Mouse (Mus musculus) cerebellum, adult 18-20 months (tissue): ENCODE measurements around the gene Elob.

Experiments used
- DNase-seq, 2 experiments: peaks; one replicate each; pipeline ENCODE4 v3.0.0; 2021

Elob gene

GRCm38 (mm10) chr17:23829064-23829619, at the start of gene Elob:
Elob (minus strand) TSS chr17:23829136.
- peak; percentile 82 to 88 for DNase-seq

- DNase-seq = no peak
These were observed 48.2 kb upstream of the Elob start for GRCm38 (mm10) chr17:23877166-23877565.

GRCm38 (mm10) chr17:23876741-23877140, 47.8 kb upstream of the Elob start:
- DNase-seq = no peak

- DNase-seq = peak; percentile 54 to 58
These were observed 45.2 kb upstream of the Elob start for GRCm38 (mm10) chr17:23873884-23874856.

GRCm38 (mm10) chr17:23868513-23868912, 39.6 kb upstream of the Elob start:
- DNase-seq = no peak

- DNase-seq = no peak
These were observed 38.8 kb upstream of the Elob start, which contains the start of gene Prss21 for GRCm38 (mm10) chr17:23867756-23868155. Prss21 (plus strand) TSS chr17:23868056.

- DNase-seq = no peak
These were observed 34.0 kb upstream of the Elob start for GRCm38 (mm10) chr17:23862926-23863325.

- DNase-seq = no peak
These were observed 29.0 kb upstream of the Elob start for GRCm38 (mm10) chr17:23857913-23858312.

- DNase-seq = no peak
These were observed 28.3 kb upstream of the Elob start for GRCm38 (mm10) chr17:23857193-23857592.

GRCm38 (mm10) chr17:23854229-23854765, 25.4 kb upstream of the Elob start:
- no peak for DNase-seq

GRCm38 (mm10) chr17:23853292-23853691, 24.4 kb upstream of the Elob start:
- DNase-seq = peak; percentile 12 to 20

- DNase-seq = peak; percentile 49 to 67
These were observed 22.2 kb upstream of the Elob start for GRCm38 (mm10) chr17:23850853-23851749.

- DNase-seq = no peak
These were observed 21.1 kb upstream of the Elob start for GRCm38 (mm10) chr17:23850028-23850427.

- DNase-seq = peak; percentile 68 to 72
These were observed 14.9 kb upstream of the Elob start, which contains the start of the genes Prss32 and Prss41 for GRCm38 (mm10) chr17:23843812-23844273. Prss32 (plus strand) TSS chr17:23843855. Prss41 (minus strand) TSS chr17:23844172.

- no peak for DNase-seq
These were observed 14.3 kb upstream of the Elob start for GRCm38 (mm10) chr17:23843141-23843811.

- peak; percentile 68 to 71 for DNase-seq
These were observed 12.2 kb upstream of the Elob start for GRCm38 (mm10) chr17:23841145-23841544.

- DNase-seq = no peak
These were observed 7.2 kb upstream of the Elob start, which contains the start of gene Prss33 for GRCm38 (mm10) chr17:23836006-23836575. Prss33 (minus strand) TSS chr17:23836056.

- no peak for DNase-seq
These were observed 2.3 kb upstream of the Elob start for GRCm38 (mm10) chr17:23831201-23831600.

- DNase-seq = peak in 1 of 2 experiments; percentile 51
These were observed 500 bp downstream of the Elob start for GRCm38 (mm10) chr17:23828271-23829001.

GRCm38 (mm10) chr17:23825591-23825990, 3.3 kb downstream of the Elob start:
- no peak for DNase-seq

- DNase-seq = no peak
These were observed 5.3 kb downstream of the Elob start for GRCm38 (mm10) chr17:23823614-23824013.
